Mouse (Mus musculus): ENCODE measurements around the gene Prdx2. TPM values are rescaled to one million over a fixed set of nuclear protein-coding genes. Genes with fewer than 3 reads are reported as not detected.
A peak's percentile ranks its signal among the peaks of the same experiment; 100 is the strongest.

Gene Prdx2
- polyA plus RNA-seq, 1 experiment from 2014 or later: 1,409 TPM

- WGBS: 38% methylated on average over 11 of the region's 11 CpGs
- Histone ChIP-seq H3K4me1 (replicated peaks; ENCODE audit: control insufficient read depth, insufficient read depth, low read length) (peaks cover 35% of the 10 kb centered on the region), H3K4me3 (ENCODE audit: low read depth, low read length) (no peak overlapping the region), H3K27ac (ENCODE audit: low read depth, low read length) (0 out of 2 replicates have a peak overlapping the region, but pooled peaks have one; percentile 10), H3K36me3 (ENCODE audit: control insufficient read depth, insufficient read depth, low read length) (no peaks in the 10 kb centered on the region), H3K27me3 (ENCODE audit: control insufficient read depth, insufficient read depth, low read length) (peaks cover 47% of the 10 kb centered on the region), H3K9ac (ENCODE audit: low read depth, low read length) (peak overlapping the region; percentile 31; the same call in 1 of the 2 replicates), H3K4me2 (replicated peaks; ENCODE audit: low read depth, low read length) (no peak overlapping the region), H3K9me3 (ENCODE audit: control insufficient read depth, low read length) (no peaks in the 10 kb centered on the region)
- no peak for ATAC-seq (ENCODE audit: low FRiP score)
- peak; percentile 40 for DNase-seq (ENCODE audit: low spot score)
These were observed 11.4 kb downstream of the Prdx2 start for GRCm38 (mm10) chr8:84980622-84981358.

GRCm38 (mm10) chr8:84981644-84982498, 12.5 kb downstream of the Prdx2 start:
- H3K9me3 ChIP-seq (ENCODE audit: control insufficient read depth, low read length): no peaks in the 10 kb centered on the region
- H3K4me2 ChIP-seq (replicated peaks; ENCODE audit: low read depth, low read length): no peak overlapping the region
- H3K9ac ChIP-seq (ENCODE audit: low read depth, low read length): no peak overlapping the region
- no peaks in the 10 kb centered on the region for H3K36me3 ChIP-seq (ENCODE audit: control insufficient read depth, insufficient read depth, low read length)
- ATAC-seq (ENCODE audit: low FRiP score): no peak
- peaks cover 51% of the 10 kb centered on the region for H3K27me3 ChIP-seq (ENCODE audit: control insufficient read depth, insufficient read depth, low read length)
- 81% methylated on average over 15 of the region's 15 CpGs for WGBS
- H3K27ac ChIP-seq (ENCODE audit: low read depth, low read length): no peak overlapping the region
- H3K4me3 ChIP-seq (ENCODE audit: low read depth, low read length): no peak overlapping the region
- no peak for DNase-seq (ENCODE audit: low spot score)
- H3K4me1 ChIP-seq (replicated peaks; ENCODE audit: control insufficient read depth, insufficient read depth, low read length): peaks cover 31% of the 10 kb centered on the region

DNA sequence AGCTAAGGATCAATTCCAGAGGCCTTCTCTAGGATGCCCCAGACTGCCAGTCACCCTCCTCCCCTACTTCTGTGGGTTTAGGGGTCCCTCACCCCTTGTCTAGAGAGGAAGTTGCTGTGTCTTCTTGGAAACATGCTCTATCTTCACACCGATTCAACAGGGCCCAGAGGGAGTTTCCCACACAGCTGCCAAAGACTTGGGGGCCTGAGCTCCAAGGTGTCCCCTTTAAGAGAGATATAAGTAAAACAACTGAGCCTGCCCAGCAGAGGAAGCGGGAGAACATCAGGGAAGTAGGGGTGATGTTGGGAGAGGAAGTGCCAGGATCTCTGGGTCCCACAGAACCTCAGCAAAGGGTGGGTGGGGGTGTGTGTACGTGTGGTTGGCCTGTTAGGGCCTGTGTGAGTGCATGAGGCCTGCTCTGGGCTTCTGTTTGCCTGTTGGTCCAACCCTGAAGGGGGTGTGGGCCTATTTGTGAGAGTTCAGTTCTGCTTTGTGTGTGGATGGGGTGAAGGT, 13.2 kb downstream of the Prdx2 start:
- Histone ChIP-seq H3K9me3 (ENCODE audit: control insufficient read depth, low read length) (no peaks in the 10 kb centered on the region), H3K4me2 (replicated peaks; ENCODE audit: low read depth, low read length) (no peak overlapping the region), H3K9ac (ENCODE audit: low read depth, low read length) (no peak overlapping the region), H3K4me1 (replicated peaks; ENCODE audit: control insufficient read depth, insufficient read depth, low read length) (peaks cover 26% of the 10 kb centered on the region), H3K27ac (ENCODE audit: low read depth, low read length) (no peak overlapping the region), H3K27me3 (ENCODE audit: control insufficient read depth, insufficient read depth, low read length) (peaks cover 45% of the 10 kb centered on the region), H3K4me3 (ENCODE audit: low read depth, low read length) (no peak overlapping the region), H3K36me3 (ENCODE audit: control insufficient read depth, insufficient read depth, low read length) (no peaks in the 10 kb centered on the region)
- no peak for ATAC-seq (ENCODE audit: low FRiP score)
- DNase-seq (ENCODE audit: low spot score): no peak
- 60% methylated on average over 3 of the region's 3 CpGs for WGBS

GRCm38 (mm10) chr8:84984294-84985048, 15.1 kb downstream of the Prdx2 start:
- ATAC-seq (ENCODE audit: low FRiP score): no peak
- DNase-seq (ENCODE audit: low spot score): no peak
- Histone ChIP-seq H3K9ac (ENCODE audit: low read depth, low read length) (peak overlapping the region; percentile 52; the same call in 1 of the 2 replicates), H3K4me1 (replicated peaks; ENCODE audit: control insufficient read depth, insufficient read depth, low read length) (peaks cover 22% of the 10 kb centered on the region), H3K9me3 (ENCODE audit: control insufficient read depth, low read length) (no peaks in the 10 kb centered on the region), H3K4me2 (replicated peaks; ENCODE audit: low read depth, low read length) (peak overlapping the region; percentile 88), H3K27me3 (ENCODE audit: control insufficient read depth, insufficient read depth, low read length) (peaks cover 37% of the 10 kb centered on the region), H3K36me3 (ENCODE audit: control insufficient read depth, insufficient read depth, low read length) (no peaks in the 10 kb centered on the region), H3K4me3 (ENCODE audit: low read depth, low read length) (no peak overlapping the region), H3K27ac (ENCODE audit: low read depth, low read length) (no peak overlapping the region)
- 10% methylated on average over 15 of the region's 16 CpGs for WGBS

DNA sequence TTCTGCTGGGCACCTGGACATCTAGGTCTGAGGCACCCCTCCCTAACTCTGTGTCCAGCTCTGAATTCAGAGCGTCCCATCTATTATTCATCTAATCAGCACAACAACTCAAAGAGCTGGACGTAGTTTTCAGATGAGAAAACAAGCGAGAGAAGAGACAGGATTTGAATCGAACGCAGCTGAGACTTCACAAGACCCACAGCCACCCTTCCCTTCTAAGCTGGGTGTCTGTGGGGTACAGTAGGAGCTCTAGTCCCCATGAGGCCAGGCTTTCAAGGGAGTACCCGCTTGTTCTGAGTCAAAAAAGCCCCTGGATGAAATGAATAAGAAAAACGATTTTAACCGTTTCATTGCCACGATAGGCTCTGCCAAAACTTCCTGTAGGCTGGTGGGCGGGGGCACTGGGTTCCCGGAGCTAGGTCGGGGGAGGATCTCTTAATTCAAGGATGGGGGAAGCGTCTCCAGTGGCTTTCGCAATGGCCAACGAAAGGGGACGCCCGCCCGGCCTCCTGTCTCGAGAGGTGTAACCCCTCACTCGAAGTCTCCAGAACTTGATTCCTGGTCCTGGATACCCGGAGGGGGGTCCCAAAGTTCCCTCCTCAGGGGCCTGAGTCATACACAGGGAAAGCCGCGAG, 15.8 kb downstream of the Prdx2 start:
- peak overlapping the region; percentile 88 for H3K4me2 ChIP-seq (replicated peaks; ENCODE audit: low read depth, low read length)
- ATAC-seq (ENCODE audit: low FRiP score) (no peak), DNase-seq (ENCODE audit: low spot score) (peak; percentile 34)
- H3K4me1 ChIP-seq (replicated peaks; ENCODE audit: control insufficient read depth, insufficient read depth, low read length): peaks cover 18% of the 10 kb centered on the region
- H3K9me3 ChIP-seq (ENCODE audit: control insufficient read depth, low read length): no peaks in the 10 kb centered on the region
- H3K27ac ChIP-seq (ENCODE audit: low read depth, low read length): 0 out of 2 replicates have a peak overlapping the region, but pooled peaks have one; percentile 11
- H3K4me3 ChIP-seq (ENCODE audit: low read depth, low read length): peak overlapping the region; percentile 42
- under 1% methylated on average over 23 of the region's 23 CpGs for WGBS
- H3K9ac ChIP-seq (ENCODE audit: low read depth, low read length): peak overlapping the region; percentile 52
- peaks cover 33% of the 10 kb centered on the region for H3K27me3 ChIP-seq (ENCODE audit: control insufficient read depth, insufficient read depth, low read length)
- H3K36me3 ChIP-seq (ENCODE audit: control insufficient read depth, insufficient read depth, low read length): no peaks in the 10 kb centered on the region

DNA sequence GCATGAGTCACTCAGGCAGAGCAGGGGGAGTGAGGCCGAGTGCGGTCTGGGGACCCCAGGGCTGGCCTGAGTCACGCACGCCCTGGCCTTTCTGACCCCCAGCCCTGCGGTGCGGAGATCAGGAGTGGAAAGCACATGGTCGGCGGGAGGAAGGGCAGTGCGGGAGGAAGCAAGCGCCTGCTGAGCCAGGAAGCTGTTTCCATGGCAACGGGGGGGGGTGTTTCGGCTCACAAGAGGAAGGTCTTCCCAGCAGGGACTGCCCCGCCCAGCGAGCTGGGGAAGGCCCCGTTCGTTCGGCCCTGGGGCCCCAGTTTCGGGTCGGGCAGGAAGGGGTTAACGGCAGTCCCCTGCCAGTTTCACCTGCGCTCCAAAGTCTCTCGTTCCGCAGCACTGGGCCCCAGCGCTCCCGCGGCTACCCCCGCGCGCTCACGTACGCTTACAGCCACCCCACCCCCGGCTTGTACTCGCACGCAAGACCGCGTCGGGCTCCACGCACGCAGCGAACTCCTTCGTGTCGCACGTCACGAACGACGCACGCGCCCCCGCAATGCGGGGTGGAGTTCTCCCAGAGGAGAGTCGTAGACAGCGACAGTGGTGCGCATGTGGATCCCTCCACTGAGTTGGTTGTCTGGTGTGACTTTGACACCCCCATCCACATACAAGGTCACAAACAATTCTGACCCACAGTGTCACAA, 16.4 kb downstream of the Prdx2 start:
- Histone ChIP-seq H3K4me3 (ENCODE audit: low read depth, low read length) (peak overlapping the region; percentile 42), H3K27me3 (ENCODE audit: control insufficient read depth, insufficient read depth, low read length) (peaks cover 27% of the 10 kb centered on the region), H3K27ac (ENCODE audit: low read depth, low read length) (no peak overlapping the region), H3K4me1 (replicated peaks; ENCODE audit: control insufficient read depth, insufficient read depth, low read length) (peaks cover 19% of the 10 kb centered on the region), H3K4me2 (replicated peaks; ENCODE audit: low read depth, low read length) (peak overlapping the region; percentile 88), H3K36me3 (ENCODE audit: control insufficient read depth, insufficient read depth, low read length) (no peaks in the 10 kb centered on the region), H3K9ac (ENCODE audit: low read depth, low read length) (peak overlapping the region; percentile 52), H3K9me3 (ENCODE audit: control insufficient read depth, low read length) (no peaks in the 10 kb centered on the region)
- DNase-seq (ENCODE audit: low spot score) (peak; percentile 82), ATAC-seq (ENCODE audit: low FRiP score) (peak; percentile 21; the same call in 1 of the 2 replicates)
- WGBS: under 1% methylated on average over 53 of the region's 53 CpGs

GRCm38 (mm10) chr8:84986379-84986945, 17.1 kb downstream of the Prdx2 start:
- Histone ChIP-seq H3K9me3 (ENCODE audit: control insufficient read depth, low read length) (no peaks in the 10 kb centered on the region), H3K9ac (ENCODE audit: low read depth, low read length) (no peak overlapping the region), H3K27me3 (ENCODE audit: control insufficient read depth, insufficient read depth, low read length) (peaks cover 23% of the 10 kb centered on the region), H3K4me3 (ENCODE audit: low read depth, low read length) (peak overlapping the region; percentile 42), H3K36me3 (ENCODE audit: control insufficient read depth, insufficient read depth, low read length) (no peaks in the 10 kb centered on the region), H3K4me1 (replicated peaks; ENCODE audit: control insufficient read depth, insufficient read depth, low read length) (peaks cover 16% of the 10 kb centered on the region), H3K27ac (ENCODE audit: low read depth, low read length) (no peak overlapping the region), H3K4me2 (replicated peaks; ENCODE audit: low read depth, low read length) (peak overlapping the region; percentile 88)
- no peak for ATAC-seq (ENCODE audit: low FRiP score)
- WGBS: 44% methylated on average over 8 of the region's 8 CpGs
- no peak for DNase-seq (ENCODE audit: low spot score)

All from hindbrain, embryonic 11.5 days (tissue).